Mouse (Mus musculus) spleen, adult 2 months (tissue): ENCODE data around the gene Fmnl1.
A peak's percentile ranks its signal among the peaks of the same experiment; 100 is the strongest.

ENCODE experiments used
- CTCF ChIP-seq: fragments of 200-500 bp; IDR thresholded peaks from 2 replicates; pipeline ENCODE4 v1.5.1; 2011; ENCODE audit warnings: mild to moderate bottlenecking, inconsistent platforms; ENCODE audit not compliant: insufficient read depth, insufficient read length, insufficient replicate concordance; ENCODE audit errors: extremely low read depth
- POLR2A ChIP-seq: fragments of 200-500 bp; IDR thresholded peaks from 2 replicates; pipeline ENCODE4 v1.6.1; 2011; ENCODE audit warnings: low read depth, low read length, inconsistent platforms

GRCm38 (mm10) chr11:103184891-103185290 lies 14.0 kb downstream of the Fmnl1 start:
- TF ChIP-seq POLR2A (no peak), CTCF (peak; percentile 49; the same call in 1 of the 2 replicates)
